13 mouse cellular contexts compared by ENCODE assay signal in genomic region chr3:89631750-89632149, GRCm38 (mm10).
A peak's percentile ranks its signal among the peaks of the same experiment; 100 is the strongest.
DNase-seq lines count a peak whose midpoint lies in the region; ATAC-seq and TF ChIP-seq lines count a peak whose summit lies in the region.
"Had no signal": no experiment of that assay in that cellular context is flagged by ENCODE, and none has a peak within 500 bp of the region (broad histone marks: within the 10 kb centered on the region; RNA-seq: fewer than 3 reads in every experiment).

No protein-coding gene starts in this region.

- no peaks in the 10 kb centered on the region for H3K9me3 ChIP-seq in lung, embryonic 14.5 days (ENCODE audit: low read depth, low read length)
- no peaks in the 10 kb centered on the region for H3K9me3 ChIP-seq in intestine, embryonic 16.5 days (ENCODE audit: control insufficient read depth, low read length)
- no peaks in the 10 kb centered on the region for H3K9me3 ChIP-seq in lung, embryonic 16.5 days (ENCODE audit: control insufficient read depth, low read length)
- no peaks in the 10 kb centered on the region for H3K9me3 ChIP-seq in midbrain, embryonic 11.5 days (ENCODE audit: control insufficient read depth, low read length)
- no peaks in the 10 kb centered on the region for H3K9me3 ChIP-seq in embryonic facial prominence, embryonic 10.5 days
- H3K9me3 ChIP-seq: midbrain, embryonic 13.5 days had no signal

- peak; percentile 76 for ATAC-seq in lung, embryonic 14.5 days (ENCODE audit: insufficient read depth)
- 0 out of 2 replicates have a peak, but pooled peaks have one; percentile 54 for ATAC-seq in intestine, embryonic 16.5 days
- ATAC-seq in lung, embryonic 16.5 days (ENCODE audit: low read depth): peak; percentile 82
- no peak for ATAC-seq in midbrain, embryonic 11.5 days (ENCODE audit: low FRiP score)
- ATAC-seq: hindbrain, embryonic 16.5 days; midbrain, embryonic 13.5 days had no signal

- WGBS in lung, embryonic 14.5 days: 39% methylated on average over 5 of the region's 5 CpGs
- 76% methylated on average over 5 of the region's 5 CpGs for WGBS in lung, adult 2 months
- 54% methylated on average over 5 of the region's 5 CpGs for WGBS in intestine, embryonic 16.5 days
- 48% methylated on average over 5 of the region's 5 CpGs for WGBS in lung, embryonic 16.5 days
- 81% methylated on average over 5 of the region's 5 CpGs for WGBS in midbrain, embryonic 11.5 days
- 82% methylated on average over 5 of the region's 5 CpGs for WGBS in embryonic facial prominence, embryonic 10.5 days

- TF ChIP-seq CTCF in lung, embryonic 14.5 days (IDR thresholded peaks at IDR 0.05; ENCODE audit: low read depth): peak; percentile 44
- TF ChIP-seq CTCF in lung, adult 2 months (IDR thresholded peaks at IDR 0.05; ENCODE audit: insufficient read depth, low read length): no peak

- H3K4me2 ChIP-seq in lung, embryonic 14.5 days: no peak overlapping the region
- no peak overlapping the region for H3K4me2 ChIP-seq in intestine, embryonic 16.5 days (ENCODE audit: low read depth, low read length)
- no peak overlapping the region for H3K4me2 ChIP-seq in lung, embryonic 16.5 days (ENCODE audit: low read depth, low read length)
- no peak overlapping the region for H3K4me2 ChIP-seq in midbrain, embryonic 11.5 days
- H3K4me2 ChIP-seq: midbrain, embryonic 13.5 days had no signal

- H3K4me1 ChIP-seq in lung, embryonic 14.5 days (ENCODE audit: insufficient read depth): peaks cover 13% of the 10 kb centered on the region
- no peaks in the 10 kb centered on the region for H3K4me1 ChIP-seq in lung, adult 2 months (ENCODE audit: control insufficient read depth, insufficient read depth, low read length)
- peaks cover 3% of the 10 kb centered on the region for H3K4me1 ChIP-seq in intestine, embryonic 16.5 days (ENCODE audit: control insufficient read depth, insufficient read depth, low read length)
- no peaks in the 10 kb centered on the region; the same call in 1 of the 2 replicates for H3K4me1 ChIP-seq in lung, embryonic 16.5 days (replicated peaks; ENCODE audit: control insufficient read depth, insufficient read depth, low read length)
- peaks cover 2% of the 10 kb centered on the region for H3K4me1 ChIP-seq in midbrain, embryonic 11.5 days (ENCODE audit: control insufficient read depth, insufficient read depth, low read length)
- H3K4me1 ChIP-seq in embryonic facial prominence, embryonic 10.5 days: peaks cover 6% of the 10 kb centered on the region

- no peaks in the 10 kb centered on the region for H3K27me3 ChIP-seq in lung, embryonic 14.5 days (ENCODE audit: insufficient read depth, low read length)
- H3K27me3 ChIP-seq in intestine, embryonic 16.5 days (replicated peaks; ENCODE audit: control insufficient read depth, insufficient read depth, low read length): no peaks in the 10 kb centered on the region
- no peaks in the 10 kb centered on the region for H3K27me3 ChIP-seq in lung, embryonic 16.5 days (ENCODE audit: control insufficient read depth, insufficient read depth, low read depth, low read length)
- no peaks in the 10 kb centered on the region for H3K27me3 ChIP-seq in midbrain, embryonic 11.5 days (ENCODE audit: control insufficient read depth, insufficient read depth, low read length)
- H3K27me3 ChIP-seq in embryonic facial prominence, embryonic 10.5 days (replicated peaks; ENCODE audit: low read depth, poor library complexity, severe bottlenecking): no peaks in the 10 kb centered on the region; the same call in 1 of the 2 replicates
- H3K27me3 ChIP-seq: midbrain, embryonic 13.5 days had no signal

- H3K27ac ChIP-seq in lung, embryonic 14.5 days (ENCODE audit: low read depth): no peak overlapping the region
- peak overlapping the region; percentile 57 for H3K27ac ChIP-seq in intestine, embryonic 16.5 days (ENCODE audit: low read length)
- H3K27ac ChIP-seq in lung, embryonic 16.5 days (ENCODE audit: low read length): no peak overlapping the region
- H3K27ac ChIP-seq in midbrain, embryonic 11.5 days (ENCODE audit: low read depth, low read length): no peak overlapping the region
- H3K27ac ChIP-seq in embryonic facial prominence, embryonic 10.5 days (replicated peaks): no peak overlapping the region
- H3K27ac ChIP-seq: liver, embryonic 14.5 days; midbrain, embryonic 13.5 days had no signal

- DNase-seq in lung, embryonic 14.5 days: peak; percentile 82
- no peak for DNase-seq in lung, adult 2 months
- DNase-seq in retina, embryonic 14.5 days (ENCODE audit: low spot score): no peak
- DNase-seq in midbrain, embryonic 11.5 days (ENCODE audit: low spot score, missing footprints): no peak
- no peak for DNase-seq in embryonic facial prominence, embryonic 10.5 days (ENCODE audit: low spot score)
- DNase-seq: cerebellum, adult 8-10 months; layer of hippocampus, postnatal 36 days; thymus, postnatal 25 days had no signal

- no peak for TF ChIP-seq POLR2A in lung, adult 2 months (IDR thresholded peaks at IDR 0.05; ENCODE audit: borderline replicate concordance, extremely low read depth, low read depth, low read length)

- H3K9ac ChIP-seq in lung, embryonic 14.5 days: no peak overlapping the region
- no peak overlapping the region for H3K9ac ChIP-seq in intestine, embryonic 16.5 days (ENCODE audit: low read depth, low read length)
- no peak overlapping the region for H3K9ac ChIP-seq in lung, embryonic 16.5 days (ENCODE audit: low read length)
- no peak overlapping the region for H3K9ac ChIP-seq in midbrain, embryonic 11.5 days (ENCODE audit: low read length)
- H3K9ac ChIP-seq: liver, embryonic 14.5 days; midbrain, embryonic 13.5 days had no signal

- H3K4me3 ChIP-seq in lung, embryonic 14.5 days (ENCODE audit: low read depth, low read length): no peak overlapping the region
- no peak overlapping the region for H3K4me3 ChIP-seq in lung, adult 2 months (replicated peaks; ENCODE audit: extremely low read depth, low read depth, low read length)
- no peak overlapping the region for H3K4me3 ChIP-seq in intestine, embryonic 16.5 days (ENCODE audit: low read length)
- H3K4me3 ChIP-seq in lung, embryonic 16.5 days (ENCODE audit: low read length): no peak overlapping the region
- no peak overlapping the region for H3K4me3 ChIP-seq in midbrain, embryonic 11.5 days (ENCODE audit: low read depth, low read length)
- H3K4me3 ChIP-seq in embryonic facial prominence, embryonic 10.5 days: no peak overlapping the region
- H3K4me3 ChIP-seq: midbrain, embryonic 13.5 days had no signal

- H3K36me3 ChIP-seq in lung, embryonic 14.5 days (ENCODE audit: insufficient read depth): no peaks in the 10 kb centered on the region
- no peaks in the 10 kb centered on the region for H3K36me3 ChIP-seq in intestine, embryonic 16.5 days (ENCODE audit: control insufficient read depth, insufficient read depth, low read length)
- no peaks in the 10 kb centered on the region for H3K36me3 ChIP-seq in lung, embryonic 16.5 days (ENCODE audit: control insufficient read depth, insufficient read depth, low read length)
- H3K36me3 ChIP-seq in midbrain, embryonic 11.5 days (ENCODE audit: control insufficient read depth, insufficient read depth, low read length): no peaks in the 10 kb centered on the region
- no peaks in the 10 kb centered on the region for H3K36me3 ChIP-seq in embryonic facial prominence, embryonic 10.5 days (replicated peaks)
- H3K36me3 ChIP-seq: midbrain, embryonic 13.5 days had no signal
